Mouse (Mus musculus) gastrocnemius, postnatal 10 days (tissue): ENCODE measurements at regions not wholly inside any gene's neighbourhood (a gene's known extent, or its start where the extent isn't known, plus 50 kb on each side); places are given as distances from the start of the nearest gene placed in this dataset.

Experiments
- DNase-seq: peaks from one replicate; pipeline ENCODE4 v3.0.0; 2021; ENCODE audit warnings: mixed read lengths

DNA sequence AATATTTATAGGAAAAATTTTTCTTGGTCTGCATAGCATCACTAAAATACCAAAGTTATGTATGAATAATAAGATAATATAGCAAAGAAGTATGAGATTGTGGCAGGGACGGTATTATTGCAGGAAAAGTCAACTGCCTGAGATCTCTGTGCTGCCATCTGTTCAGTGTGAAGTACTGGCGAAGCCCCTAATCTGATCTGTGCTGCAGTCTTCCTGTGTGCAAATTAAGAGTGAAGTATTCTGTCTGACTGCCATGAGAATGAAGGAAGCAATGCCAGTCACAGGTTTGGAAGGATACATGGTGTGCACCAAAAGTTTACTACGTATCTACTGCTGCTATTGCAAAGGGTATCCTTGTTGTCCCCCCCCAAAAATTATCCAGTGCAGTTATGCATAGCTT is 501.5 kb downstream of the Rab28 start:
- no peak for DNase-seq

GRCm38 (mm10) chr5:41204417-41204816 is 503.5 kb downstream of the Rab28 start:
- DNase-seq, result no peak

DNA sequence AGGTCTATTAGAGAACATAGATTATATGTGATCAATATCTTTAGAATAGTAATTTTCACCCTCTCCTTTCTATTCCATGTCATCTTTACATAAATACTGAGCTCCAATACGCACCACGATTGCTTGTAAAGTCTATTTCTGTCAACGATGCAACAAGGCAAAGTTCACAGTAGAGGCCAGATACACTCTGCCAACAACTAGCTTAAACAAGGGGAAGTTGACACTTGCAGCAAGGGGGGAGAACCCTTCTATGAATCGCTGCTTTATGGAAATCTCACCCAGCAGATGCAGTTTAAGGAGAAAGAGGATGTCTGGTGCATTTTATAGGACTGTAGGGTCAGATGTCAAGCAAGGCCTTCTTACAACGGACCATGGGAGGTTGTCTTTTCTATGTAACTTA is 520.8 kb downstream of the Rab28 start:
- no peak for DNase-seq

DNA sequence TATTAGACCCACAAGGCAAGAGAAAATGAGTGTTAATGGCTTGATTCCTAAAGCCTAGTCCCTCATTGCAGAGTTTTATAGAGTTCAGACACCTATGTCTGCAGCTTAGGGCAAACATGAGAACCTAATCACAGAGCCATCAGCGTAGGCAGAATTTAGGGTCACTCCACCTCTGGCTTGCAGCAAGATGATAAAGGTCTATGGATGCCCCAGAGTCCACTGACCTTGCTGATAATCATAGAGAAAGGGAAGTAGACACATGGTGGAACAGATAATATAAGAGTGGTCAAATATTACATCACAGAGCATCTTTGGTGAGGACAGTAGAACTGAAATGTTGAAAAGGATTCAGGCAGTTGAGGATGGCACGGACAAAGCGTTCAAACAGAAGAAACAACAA is 530.7 kb downstream of the Rab28 start:
- DNase-seq, result no peak

DNA sequence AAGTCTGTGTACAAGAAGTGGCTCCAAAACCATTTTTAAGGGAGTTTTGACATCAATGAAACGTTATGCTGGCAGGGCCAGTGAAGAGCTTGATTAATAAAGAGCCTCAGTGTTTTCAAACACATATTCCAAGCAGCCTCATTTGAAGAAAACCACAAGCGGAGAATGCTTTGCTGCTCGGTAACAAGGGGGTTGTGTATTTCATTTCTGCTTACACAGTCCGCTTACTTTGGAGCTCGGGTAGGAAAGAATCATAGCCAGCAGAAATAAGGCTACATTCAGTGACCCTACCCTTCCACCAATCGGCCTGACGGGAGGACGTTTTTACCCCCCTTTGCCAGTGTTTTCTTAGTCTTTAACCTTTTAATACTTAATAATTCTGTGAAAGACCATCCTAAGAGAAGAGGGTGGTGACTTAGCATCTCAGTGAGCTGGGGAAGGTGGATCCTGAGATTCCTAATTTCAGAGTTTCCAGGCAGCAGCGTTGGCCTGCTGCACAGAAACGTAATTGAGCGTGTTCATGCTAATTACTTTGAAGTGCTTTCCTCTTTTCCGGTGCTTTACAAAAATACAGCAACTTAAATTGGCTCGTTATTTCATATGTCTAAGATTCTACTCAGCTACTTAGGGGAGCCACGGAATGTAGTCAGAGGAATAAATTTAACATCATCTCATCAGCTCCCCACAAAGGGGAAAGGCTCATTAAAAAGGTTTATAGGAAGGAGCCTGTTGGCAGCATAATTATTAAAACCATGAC is 541.9 kb downstream of the Rab28 start:
- DNase-seq, result no peak

DNA sequence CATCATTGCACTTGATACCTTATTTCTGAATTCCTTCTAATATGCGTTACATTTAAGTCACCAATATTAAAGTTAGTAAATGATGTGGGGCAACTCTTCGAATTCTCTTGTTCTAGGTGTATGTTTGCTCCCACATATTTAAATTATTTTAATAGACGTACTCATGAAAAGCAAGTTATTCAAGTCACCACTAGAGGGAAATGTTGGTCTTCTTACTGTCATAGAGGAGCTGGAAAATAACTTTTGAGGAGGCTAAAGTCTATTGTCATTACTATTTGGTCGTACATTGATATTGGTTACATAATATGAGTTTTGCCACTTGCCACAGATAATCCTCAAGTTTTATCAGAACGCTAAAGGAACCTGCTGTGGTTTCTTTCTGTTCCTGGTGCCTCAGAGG is 582.9 kb downstream of the Rab28 start:
- no peak for DNase-seq

- DNase-seq, result no peak
Measured at GRCm38 (mm10) chr5:41117658-41118057, 590.3 kb downstream of the Rab28 start.

- no peak for DNase-seq
Measured at GRCm38 (mm10) chr5:41087773-41088172, 620.2 kb downstream of the Rab28 start.

DNA sequence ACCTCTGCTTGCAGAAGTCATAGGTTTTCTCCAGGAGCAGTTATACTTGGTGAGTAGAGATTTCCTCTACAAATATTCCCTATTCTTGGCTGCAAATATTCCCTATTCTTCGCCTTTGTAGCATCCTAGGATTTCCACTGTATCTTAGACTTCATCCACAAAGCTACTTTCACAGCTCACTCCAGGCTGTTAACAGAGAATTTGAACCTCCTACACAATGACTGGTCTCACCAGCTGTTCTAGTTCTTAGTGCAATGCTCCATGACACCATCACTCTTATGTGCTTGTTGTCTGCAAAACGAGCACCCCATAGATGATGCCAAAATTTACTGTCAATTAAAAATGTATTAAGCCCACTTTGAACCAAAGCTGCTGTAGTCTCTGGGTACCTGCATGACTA is 631.5 kb downstream of the Rab28 start:
- DNase-seq, result no peak

GRCm38 (mm10) chr5:41061646-41062045 is 646.3 kb downstream of the Rab28 start:
- DNase-seq, result no peak

GRCm38 (mm10) chr5:41061222-41061621 is 646.7 kb downstream of the Rab28 start:
- no peak for DNase-seq

DNA sequence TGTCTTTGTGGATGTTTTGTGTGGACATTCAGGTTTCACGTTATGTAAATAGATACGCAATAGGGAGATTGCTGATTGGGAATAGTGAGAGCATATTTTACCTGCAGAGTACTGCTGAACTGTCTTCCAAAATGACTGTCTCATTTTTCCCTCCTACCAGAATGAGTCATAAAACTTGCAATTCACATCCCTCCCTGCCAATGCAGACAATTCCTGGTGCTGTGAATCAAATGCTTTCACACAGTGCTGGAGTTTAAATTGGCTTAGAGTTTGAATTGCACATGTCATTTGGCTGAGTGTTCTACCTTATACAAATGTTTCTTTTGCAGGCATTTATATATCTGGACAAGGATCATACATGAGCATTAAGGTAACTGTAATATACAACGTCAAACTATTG is 649.9 kb downstream of the Rab28 start:
- DNase-seq, result no peak

- DNase-seq, result no peak
Measured at GRCm38 (mm10) chr5:41051948-41052347, 656.0 kb downstream of the Rab28 start.

DNA sequence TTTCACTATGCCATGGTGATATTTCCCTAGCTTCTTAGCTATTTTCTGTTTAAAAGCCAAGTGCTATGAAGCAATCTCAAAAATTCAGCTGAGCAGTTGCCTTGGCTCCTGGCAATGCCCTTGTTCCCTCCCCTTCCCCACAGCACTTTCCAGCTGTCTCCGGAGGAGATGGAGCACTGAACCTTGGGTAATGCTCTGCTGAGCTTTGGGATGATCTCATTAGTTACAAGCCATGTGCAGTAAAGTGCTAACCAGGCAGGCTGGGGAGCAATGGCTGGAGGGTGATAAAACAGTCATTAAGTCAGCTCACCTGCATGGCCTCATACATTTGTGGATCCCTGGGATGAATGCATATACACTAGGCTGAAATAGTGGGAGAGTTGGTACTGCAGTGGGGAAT is 659.4 kb downstream of the Rab28 start:
- DNase-seq, result no peak

DNA sequence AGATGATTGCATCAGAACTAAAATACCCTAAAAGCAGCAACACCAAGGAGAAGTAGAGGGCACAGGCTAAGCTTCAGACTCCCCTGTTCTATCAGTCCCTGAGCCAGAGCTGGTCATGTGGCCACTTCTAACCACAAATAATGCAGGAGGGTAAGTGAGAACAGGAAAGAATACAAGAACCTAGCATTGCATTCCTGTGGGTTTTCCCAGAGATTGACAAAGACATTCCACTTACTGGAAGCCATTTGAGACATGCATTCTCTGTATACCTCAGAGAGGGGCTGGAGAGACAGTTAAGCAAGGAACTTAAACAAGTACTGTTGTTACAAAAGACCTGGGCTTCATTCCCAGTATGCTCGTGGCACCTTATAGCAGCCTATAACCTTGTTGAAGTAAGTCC is 662.7 kb downstream of the Rab28 start:
- DNase-seq, result no peak

GRCm38 (mm10) chr5:41044465-41044864 is 663.5 kb downstream of the Rab28 start:
- DNase-seq, result peak; percentile 62

DNA sequence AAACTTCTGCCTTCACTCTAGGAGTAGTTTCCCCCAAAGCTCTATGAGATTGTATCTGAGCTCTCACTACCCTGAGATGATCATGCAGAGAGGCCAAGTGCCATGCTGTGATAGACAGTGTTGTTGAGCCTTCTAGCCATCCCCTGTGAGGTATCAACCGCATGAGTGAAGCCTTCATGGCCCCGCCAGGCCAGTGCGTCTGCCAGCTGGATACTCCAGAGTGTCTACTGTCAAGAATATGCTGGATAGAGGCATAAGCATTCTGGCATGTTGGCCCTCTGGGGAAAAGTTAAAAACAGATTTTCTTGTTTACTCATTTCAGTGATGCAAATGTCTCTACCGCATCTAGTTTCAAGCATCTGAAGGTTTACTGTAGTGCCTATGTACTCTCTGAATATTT is 669.2 kb downstream of the Rab28 start:
- DNase-seq, result no peak

DNA sequence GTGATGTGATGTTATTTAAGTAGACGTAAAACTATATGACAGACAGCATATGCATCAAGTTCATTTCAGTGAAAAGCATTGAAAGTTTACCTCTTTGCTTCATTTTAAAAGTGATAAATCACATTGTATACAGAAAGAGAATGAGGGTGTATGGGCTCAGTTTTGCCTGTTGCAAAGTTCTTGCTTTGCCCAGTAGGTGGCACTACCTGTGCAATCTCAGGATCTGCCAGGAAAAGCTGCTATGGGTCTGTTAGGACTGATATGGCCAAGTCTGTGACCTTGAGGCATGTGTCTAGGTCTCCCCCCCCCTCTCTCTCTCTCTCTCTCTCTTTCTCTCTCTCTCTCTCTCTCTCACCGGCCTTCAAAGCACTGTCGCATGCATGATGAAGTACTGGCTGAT is 701.3 kb downstream of the Rab28 start:
- peak; percentile 4 for DNase-seq

GRCm38 (mm10) chr5:40986562-40986961 is 721.4 kb downstream of the Rab28 start:
- no peak for DNase-seq

DNA sequence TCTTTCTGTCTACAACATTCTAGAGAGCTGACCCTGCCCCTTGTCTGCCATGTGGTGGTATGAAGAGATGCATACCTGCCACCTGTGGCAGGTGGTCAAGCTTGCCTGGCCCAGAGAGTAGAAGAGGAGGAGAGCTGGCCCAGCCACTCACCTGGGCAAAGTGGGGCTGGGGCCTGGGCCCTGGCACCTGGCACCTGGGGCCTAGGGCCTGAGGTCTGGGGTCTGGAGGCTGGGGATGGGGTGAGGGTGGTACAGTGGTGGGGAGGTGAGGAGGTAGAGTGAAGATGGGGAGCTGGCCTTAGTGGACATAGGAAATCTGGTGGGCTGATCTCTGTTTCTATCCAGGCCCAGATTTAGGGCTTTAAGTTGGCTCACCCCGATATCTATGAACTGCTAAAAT is 733.1 kb downstream of the Rab28 start:
- no peak for DNase-seq

- peak; percentile 11 for DNase-seq
Measured at GRCm38 (mm10) chr5:40952901-40953595, 754.9 kb downstream of the Rab28 start.

DNA sequence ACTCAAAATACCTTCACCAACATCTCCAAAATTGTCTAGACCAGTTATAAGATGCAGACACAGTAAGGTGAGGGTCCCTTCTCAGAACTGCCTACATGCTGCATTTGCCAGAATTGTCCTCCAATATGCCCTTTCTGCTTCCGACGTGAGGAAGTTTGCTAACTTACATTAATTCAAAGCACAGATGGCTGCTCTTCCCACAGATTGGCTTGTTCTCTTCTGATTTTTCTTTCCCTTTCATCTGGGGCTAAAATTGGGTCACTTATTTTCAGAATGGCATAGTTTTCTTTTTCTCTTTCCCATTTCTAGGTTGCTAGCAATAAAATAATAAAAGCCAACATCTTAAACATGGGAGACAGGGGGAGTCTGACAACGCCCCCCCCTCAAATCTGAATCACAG is 778.8 kb downstream of the Rab28 start:
- DNase-seq, result no peak

DNA sequence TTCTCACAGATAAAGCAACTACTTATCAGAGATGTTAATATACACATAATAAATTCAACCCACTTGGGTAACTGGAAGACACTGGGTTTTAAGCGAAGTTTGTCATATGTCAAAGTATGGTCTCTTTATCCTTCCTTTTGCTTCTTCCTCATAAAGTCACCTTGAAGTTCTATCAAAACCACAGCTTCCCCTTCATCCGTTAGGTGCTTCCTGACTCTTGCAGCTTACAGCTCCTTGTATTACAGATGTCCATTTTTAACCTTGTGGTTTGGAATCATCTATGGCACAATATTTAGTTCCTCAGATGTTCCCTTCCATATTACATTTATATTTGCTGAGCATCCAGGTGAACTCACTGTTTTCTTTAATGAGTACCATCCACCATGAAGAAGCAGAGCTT is 787.0 kb downstream of the Rab28 start:
- no peak for DNase-seq

GRCm38 (mm10) chr5:40908803-40909202 is 799.2 kb downstream of the Rab28 start:
- no peak for DNase-seq
